Mouse (Mus musculus): ENCODE data around the gene Cdadc1.

Cdadc1 gene

GRCm38 (mm10) chr14:59612920-59613625 is 15.3 kb upstream of the Cdadc1 start:
- DNase-seq (ENCODE audit: low spot score) = no peak

- no peak for DNase-seq (ENCODE audit: low spot score)
Observed at GRCm38 (mm10) chr14:59607021-59607420, 9.3 kb upstream of the Cdadc1 start.

- DNase-seq (ENCODE audit: low spot score) = peak; percentile 23
Observed at GRCm38 (mm10) chr14:59605671-59606353, 8.1 kb upstream of the Cdadc1 start.

GRCm38 (mm10) chr14:59604002-59604645 is 6.4 kb upstream of the Cdadc1 start:
- DNase-seq (ENCODE audit: low spot score) = peak; percentile 52

GRCm38 (mm10) chr14:59598260-59598627 is 485 bp upstream of the Cdadc1 start:
- DNase-seq (ENCODE audit: low spot score) = no peak

GRCm38 (mm10) chr14:59594988-59595387 is 2.8 kb downstream of the Cdadc1 start:
- no peak for DNase-seq (ENCODE audit: low spot score)

- no peak for DNase-seq (ENCODE audit: low spot score)
Observed at GRCm38 (mm10) chr14:59592593-59592992, 5.2 kb downstream of the Cdadc1 start.

- DNase-seq (ENCODE audit: low spot score) = no peak
Observed at GRCm38 (mm10) chr14:59591901-59592300, 5.9 kb downstream of the Cdadc1 start.

- no peak for DNase-seq (ENCODE audit: low spot score)
Observed at GRCm38 (mm10) chr14:59590614-59591013, 7.1 kb downstream of the Cdadc1 start.

GRCm38 (mm10) chr14:59576385-59576784 is 21.4 kb downstream of the Cdadc1 start:
- DNase-seq (ENCODE audit: low spot score) = no peak

- DNase-seq (ENCODE audit: low spot score) = no peak
Observed at GRCm38 (mm10) chr14:59566756-59567155, 31.0 kb downstream of the Cdadc1 start.

GRCm38 (mm10) chr14:59557886-59558285 is 39.9 kb downstream of the Cdadc1 start:
- no peak for DNase-seq (ENCODE audit: low spot score)

- no peak for DNase-seq (ENCODE audit: low spot score)
Observed at GRCm38 (mm10) chr14:59557071-59557470, 40.7 kb downstream of the Cdadc1 start.

GRCm38 (mm10) chr14:59555928-59556531 is 41.7 kb downstream of the Cdadc1 start:
- peak; percentile 33 for DNase-seq (ENCODE audit: low spot score)

GRCm38 (mm10) chr14:59555018-59555417 is 42.7 kb downstream of the Cdadc1 start:
- DNase-seq (ENCODE audit: low spot score) = no peak

- DNase-seq (ENCODE audit: low spot score) = no peak
Observed at GRCm38 (mm10) chr14:59554025-59554424, 43.7 kb downstream of the Cdadc1 start.

GRCm38 (mm10) chr14:59551956-59552355 is 45.8 kb downstream of the Cdadc1 start:
- DNase-seq (ENCODE audit: low spot score) = no peak

GRCm38 (mm10) chr14:59550841-59551240 is 46.9 kb downstream of the Cdadc1 start:
- peak; percentile 31 for DNase-seq (ENCODE audit: low spot score)

- DNase-seq (ENCODE audit: low spot score) = peak; percentile 27
Observed at GRCm38 (mm10) chr14:59549106-59549505, 48.7 kb downstream of the Cdadc1 start.

GRCm38 (mm10) chr14:59548532-59548931 is 49.2 kb downstream of the Cdadc1 start:
- no peak for DNase-seq (ENCODE audit: low spot score)

- DNase-seq (ENCODE audit: low spot score) = no peak
Observed at GRCm38 (mm10) chr14:59547530-59547929, 50.2 kb downstream of the Cdadc1 start.

GRCm38 (mm10) chr14:59546162-59546880 is 51.4 kb downstream of the Cdadc1 start:
- no peak for DNase-seq (ENCODE audit: low spot score)
